In genomic region chr2:144458975-144459754, GRCm38 (mm10) we compare ENCODE assay signal across 8 mouse cellular contexts.
DNase-seq lines count a peak whose midpoint lies in the region; ATAC-seq lines count a peak whose summit lies in the region.

No protein-coding gene starts in this region.

- peak; percentile 66 for DNase-seq in CD4-positive, CD25-positive, alpha-beta regulatory T cell, adult 2 months (ENCODE audit: low read depth, low spot score)
- peak; percentile 30 for DNase-seq in c-Kit-positive CD71-negative TER-119-negative erythroid progenitor cells, embryonic 14.5 days (ENCODE audit: low read depth)
- peak; percentile 90 to 91 for DNase-seq in heart, postnatal 10 days
- peak; percentile 86 to 91 for DNase-seq in kidney, postnatal 4 days
- peak; percentile 86 for DNase-seq in neural tube, embryonic 11.5 days (ENCODE audit: low spot score)

- 7% methylated on average over 25 of the region's 25 CpGs for WGBS in forebrain, embryonic 13.5 days
- 8% methylated on average over 25 of the region's 25 CpGs for WGBS in liver, embryonic 15.5 days (ENCODE audit: insufficient replicate concordance)
- WGBS in neural tube, embryonic 11.5 days, result 6% methylated on average over 25 of the region's 25 CpGs
- WGBS in stomach, embryonic 16.5 days, result 7% methylated on average over 25 of the region's 25 CpGs

- intact Hi-C loops in heart, postnatal 10 days (cut with DNase I), result loop anchor here (10.0 kb wide), 3 partner anchors 244 to 1344 kb away; no protein-coding TSS in a partner anchor

- H3K27me3 ChIP-seq in forebrain, embryonic 13.5 days, result peaks cover 21% of the 10 kb centered on the region; the same call in 1 of the 2 replicates
- peaks cover 19% of the 10 kb centered on the region; the same call in 1 of the 2 replicates for H3K27me3 ChIP-seq in liver, embryonic 15.5 days
- H3K27me3 ChIP-seq in neural tube, embryonic 11.5 days (ENCODE audit: control insufficient read depth, insufficient read depth, low read length), result no peaks in the 10 kb centered on the region
- no peaks in the 10 kb centered on the region for H3K27me3 ChIP-seq in stomach, embryonic 16.5 days (ENCODE audit: control insufficient read depth, insufficient read depth, low read length)

- peak overlapping the region; percentile 72 for H3K4me2 ChIP-seq in forebrain, embryonic 13.5 days
- H3K4me2 ChIP-seq in liver, embryonic 15.5 days, result peak overlapping the region; percentile 63
- H3K4me2 ChIP-seq in neural tube, embryonic 11.5 days (ENCODE audit: low read depth), result peak overlapping the region; percentile 59
- peak overlapping the region; percentile 60 for H3K4me2 ChIP-seq in stomach, embryonic 16.5 days (ENCODE audit: low read depth, low read length)

- no peaks in the 10 kb centered on the region for H3K36me3 ChIP-seq in forebrain, embryonic 13.5 days (ENCODE audit: poor library complexity, severe bottlenecking)
- H3K36me3 ChIP-seq in liver, embryonic 15.5 days (replicated peaks), result no peaks in the 10 kb centered on the region
- no peaks in the 10 kb centered on the region for H3K36me3 ChIP-seq in neural tube, embryonic 11.5 days (ENCODE audit: control insufficient read depth, insufficient read depth, low read length)
- no peaks in the 10 kb centered on the region for H3K36me3 ChIP-seq in stomach, embryonic 16.5 days (ENCODE audit: control insufficient read depth, insufficient read depth, low read length)

- peak; percentile 99 for ATAC-seq in forebrain, embryonic 13.5 days
- peak; percentile 85 for ATAC-seq in liver, embryonic 15.5 days (ENCODE audit: insufficient read depth)
- peak; percentile 98 for ATAC-seq in neural tube, embryonic 11.5 days (ENCODE audit: insufficient read depth, low FRiP score, low TSS enrichment)
- ATAC-seq in stomach, embryonic 16.5 days (ENCODE audit: insufficient read depth, low FRiP score), result peak; percentile 94

- peak overlapping the region; percentile 58 for H3K4me3 ChIP-seq in forebrain, embryonic 13.5 days
- peak overlapping the region; percentile 63 for H3K4me3 ChIP-seq in liver, embryonic 15.5 days (replicated peaks)
- H3K4me3 ChIP-seq in neural tube, embryonic 11.5 days (ENCODE audit: low read depth, low read length), result peak overlapping the region; percentile 49
- H3K4me3 ChIP-seq in stomach, embryonic 16.5 days (replicated peaks; ENCODE audit: low read length), result peak overlapping the region; percentile 51

- H3K4me1 ChIP-seq in forebrain, embryonic 13.5 days, result peaks cover 12% of the 10 kb centered on the region; the same call in 1 of the 2 replicates
- H3K4me1 ChIP-seq in liver, embryonic 15.5 days (replicated peaks), result peaks cover 10% of the 10 kb centered on the region
- no peaks in the 10 kb centered on the region for H3K4me1 ChIP-seq in neural tube, embryonic 11.5 days (ENCODE audit: control insufficient read depth, insufficient read depth, low read length)
- no peaks in the 10 kb centered on the region for H3K4me1 ChIP-seq in stomach, embryonic 16.5 days (ENCODE audit: control insufficient read depth, insufficient read depth, low read length)

- H3K27ac ChIP-seq in forebrain, embryonic 13.5 days, result peak overlapping the region; percentile 48
- no peak overlapping the region for H3K27ac ChIP-seq in liver, embryonic 15.5 days (replicated peaks)
- H3K27ac ChIP-seq in neural tube, embryonic 11.5 days (ENCODE audit: low read depth, low read length), result peak overlapping the region; percentile 51; the same call in 1 of the 2 replicates
- H3K27ac ChIP-seq in stomach, embryonic 16.5 days (ENCODE audit: low read length), result peak overlapping the region; percentile 65; the same call in 1 of the 2 replicates

- H3K9me3 ChIP-seq in forebrain, embryonic 13.5 days (replicated peaks), result no peaks in the 10 kb centered on the region
- H3K9me3 ChIP-seq in liver, embryonic 15.5 days (replicated peaks), result no peaks in the 10 kb centered on the region
- H3K9me3 ChIP-seq in neural tube, embryonic 11.5 days (ENCODE audit: control insufficient read depth, low read length), result no peaks in the 10 kb centered on the region
- no peaks in the 10 kb centered on the region for H3K9me3 ChIP-seq in stomach, embryonic 16.5 days (replicated peaks; ENCODE audit: control insufficient read depth, low read length)

- H3K9ac ChIP-seq in forebrain, embryonic 13.5 days, result peak overlapping the region; percentile 70
- H3K9ac ChIP-seq in liver, embryonic 15.5 days, result no peak overlapping the region; the same call in 1 of the 2 replicates
- H3K9ac ChIP-seq in neural tube, embryonic 11.5 days (ENCODE audit: low read length), result peak overlapping the region; percentile 59
- peak overlapping the region; percentile 73 for H3K9ac ChIP-seq in stomach, embryonic 16.5 days (ENCODE audit: low read length)

Comparison
In these comparisons a context has a peak if more than half of its experiments do, and no peak if none do; other contexts are left out.
1. DNase-seq: peak in every context shown above with its lines; median percentile 90 in heart, postnatal 10 days; 88 in kidney, postnatal 4 days; 86 in neural tube, embryonic 11.5 days; 66 in CD4-positive, CD25-positive, alpha-beta regulatory T cell, adult 2 months; 30 in c-Kit-positive CD71-negative TER-119-negative erythroid progenitor cells, embryonic 14.5 days.